Mouse (Mus musculus) brain, embryonic 14.5 days (tissue): ENCODE results near the gene Zfp710. TPM values are rescaled to one million over a fixed set of nuclear protein-coding genes. Genes with fewer than 3 reads are reported as not detected.
"Not testable (repeated sequence)": the region's sequence is repeated elsewhere in the genome, so short reads cannot be mapped to it uniquely, and the experiment has no call there.

Experiments
- DNase-seq: peaks from one replicate; pipeline ENCODE4 v3.0.0-alpha.2; 2011; ENCODE audit warnings: low read depth
- CTCF ChIP-seq: fragments of 200-500 bp; IDR thresholded peaks from 2 replicates; pipeline ENCODE4 v1.5.1; 2012; ENCODE audit warnings: inconsistent platforms, mild to moderate bottlenecking, moderate library complexity, borderline replicate concordance; ENCODE audit not compliant: insufficient read depth, insufficient read length; ENCODE audit errors: extremely low read depth
- POLR2A ChIP-seq: fragments of 200-500 bp; IDR thresholded peaks from 2 replicates; pipeline ENCODE4 v1.6.1; 2012; ENCODE audit warnings: mild to moderate bottlenecking, inconsistent platforms, borderline replicate concordance; ENCODE audit not compliant: poor library complexity, insufficient read depth, insufficient read length, severe bottlenecking; ENCODE audit errors: extremely low read depth
- polyA plus RNA-seq: library from polyadenylated mRNA; depleted of rRNA; stranded (reverse); fragments of >200 nt; gene quantifications from 2 replicates; pipeline ENCODE4 v1.2.3, GENCODE M21; 2012; rRNA removed

Zfp710 gene
- 34.8 and 36.1 TPM in 2 replicates for polyA plus RNA-seq

DNA sequence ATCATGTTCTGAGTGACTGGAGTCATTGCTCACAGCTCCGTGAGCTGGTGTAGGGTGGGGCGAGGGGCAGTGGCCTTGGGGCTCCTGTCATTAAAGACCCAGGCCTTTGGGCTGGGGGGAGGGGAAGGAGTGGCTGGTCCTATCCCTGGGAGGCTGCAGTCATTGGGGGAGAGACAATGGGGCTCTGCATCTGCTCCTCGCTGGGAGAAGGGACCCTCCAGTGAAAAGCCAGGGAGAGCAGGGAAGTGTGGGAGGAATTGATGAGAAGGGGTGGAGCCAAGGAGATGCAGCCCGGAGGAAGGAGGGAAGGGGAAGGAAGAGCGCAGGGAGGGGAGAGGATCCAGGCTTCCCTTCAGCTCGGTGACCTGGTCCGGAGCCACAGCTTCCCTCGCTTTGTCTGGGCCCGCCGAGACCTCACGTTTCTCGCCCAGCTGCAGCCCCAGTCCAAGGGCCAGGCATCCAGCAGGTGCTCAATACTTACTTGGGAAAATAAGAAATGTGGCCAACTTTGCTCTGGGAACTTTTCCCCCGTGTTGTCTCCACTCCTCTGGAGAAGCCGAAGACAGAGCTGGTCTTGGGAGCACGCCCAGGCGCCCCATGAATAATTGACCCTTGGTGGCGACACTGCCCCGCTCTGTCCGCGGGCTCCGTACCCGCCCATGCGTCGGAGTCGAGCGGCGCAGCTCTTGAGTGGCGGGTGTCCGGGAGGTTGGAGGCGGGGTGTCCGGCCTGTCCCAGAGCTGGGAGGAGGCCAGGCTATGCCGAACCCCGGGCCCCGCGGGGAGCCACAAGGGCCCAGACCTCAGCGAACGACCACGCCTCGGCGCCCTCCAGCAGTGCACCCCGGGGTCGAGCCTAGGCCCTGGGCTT lies at the start of gene Zfp710:
Gene Zfp710, plus strand, starts transcription at position 294 of the 870 bp plus-strand sequence.
- TF ChIP-seq CTCF (no peak), POLR2A (peak; percentile 62; the same call in 1 of the 2 replicates)
- peak; percentile 93 for DNase-seq

- DNase-seq: no peak
- TF ChIP-seq POLR2A (no peak), CTCF (no peak)
Observed at GRCm38 (mm10) chr7:79975316-79975715, 49.3 kb upstream of the Zfp710 start.

DNA sequence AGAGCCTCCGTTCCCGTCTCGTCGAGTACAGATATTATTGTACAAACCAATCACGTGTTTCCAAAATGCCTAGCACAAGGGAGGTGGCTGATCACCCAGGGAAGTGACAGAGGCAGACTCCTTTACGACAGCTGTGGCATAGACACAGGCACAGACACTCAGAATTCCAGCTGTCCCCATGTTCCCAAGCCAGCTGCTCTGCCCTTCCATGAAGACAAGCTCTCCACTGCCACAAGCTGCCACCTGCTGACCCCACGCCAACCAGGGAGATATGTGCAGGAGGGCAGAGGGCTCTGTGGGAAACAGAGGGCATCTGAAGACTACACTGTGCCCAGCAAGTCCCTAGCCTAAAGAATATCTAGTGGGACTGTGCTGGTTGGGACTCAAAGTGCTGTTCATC lies 37.9 kb upstream of the Zfp710 start:
- TF ChIP-seq POLR2A: no peak
- no peak for TF ChIP-seq CTCF
- no peak for DNase-seq

GRCm38 (mm10) chr7:79987745-79988144 lies 36.9 kb upstream of the Zfp710 start:
- DNase-seq: no peak
- TF ChIP-seq CTCF (no peak), POLR2A (no peak)

DNA sequence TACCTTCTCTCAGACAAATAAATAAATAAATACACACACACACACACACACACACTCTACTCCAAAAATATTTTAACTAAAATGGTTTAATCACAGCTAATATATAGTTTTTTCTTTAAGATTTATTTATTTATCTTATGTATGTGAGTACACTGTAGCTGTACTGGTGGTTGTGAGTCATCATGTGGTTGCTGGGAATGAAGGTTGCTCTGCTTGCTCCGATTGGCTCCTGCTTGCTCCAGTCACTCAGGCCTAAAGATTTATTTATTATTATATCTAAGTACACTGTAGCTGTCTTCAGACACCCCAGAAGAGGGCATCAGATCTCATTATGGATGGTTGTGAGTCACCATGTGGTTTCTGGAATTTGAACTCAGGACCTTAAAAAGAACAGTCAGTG lies 36.1 kb upstream of the Zfp710 start:
- not testable (repeated sequence) for DNase-seq

DNA sequence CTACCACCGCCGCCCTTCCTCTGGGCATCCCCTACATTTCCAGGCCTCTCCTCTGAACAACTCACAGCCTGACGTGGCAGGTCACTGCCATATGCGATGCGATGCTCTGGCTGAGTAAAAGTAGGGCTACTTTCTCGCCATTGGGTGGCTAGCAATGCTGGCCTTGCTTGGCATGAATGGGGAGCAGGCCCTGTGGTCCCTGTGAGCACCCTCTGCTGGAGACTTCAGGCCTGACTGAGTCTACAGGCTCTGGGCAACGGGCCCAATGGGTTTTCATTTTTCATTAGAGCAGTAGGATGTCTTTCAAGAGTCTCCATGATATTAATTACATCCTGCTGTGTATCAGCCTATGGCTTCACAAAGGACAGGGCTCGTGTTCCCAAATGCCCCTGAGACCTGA lies 30.1 kb upstream of the Zfp710 start:
- TF ChIP-seq CTCF (peak; percentile 64), POLR2A (no peak)
- DNase-seq: peak; percentile 62

DNA sequence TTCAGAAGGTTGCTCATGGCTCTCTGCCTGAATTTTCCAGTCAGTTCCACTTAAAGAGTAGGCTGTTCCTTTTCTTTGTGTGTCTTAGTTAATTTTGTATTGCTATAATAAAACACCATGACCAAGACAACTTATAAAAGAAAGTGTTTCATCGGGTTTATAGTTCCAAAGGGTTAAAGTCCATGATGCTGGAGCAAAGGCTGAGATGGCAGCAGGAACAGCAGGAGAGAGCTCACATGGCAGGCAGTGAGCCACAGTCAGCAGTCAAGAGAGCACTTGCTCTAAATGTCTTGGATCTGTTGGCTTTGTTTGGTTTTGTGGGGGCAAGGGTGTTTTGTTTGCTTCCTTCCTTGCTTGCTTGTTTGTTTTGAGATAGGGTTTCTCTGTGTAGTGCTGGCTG lies 26.9 kb upstream of the Zfp710 start:
- TF ChIP-seq POLR2A: no peak
- TF ChIP-seq CTCF: no peak
- DNase-seq: no peak

DNA sequence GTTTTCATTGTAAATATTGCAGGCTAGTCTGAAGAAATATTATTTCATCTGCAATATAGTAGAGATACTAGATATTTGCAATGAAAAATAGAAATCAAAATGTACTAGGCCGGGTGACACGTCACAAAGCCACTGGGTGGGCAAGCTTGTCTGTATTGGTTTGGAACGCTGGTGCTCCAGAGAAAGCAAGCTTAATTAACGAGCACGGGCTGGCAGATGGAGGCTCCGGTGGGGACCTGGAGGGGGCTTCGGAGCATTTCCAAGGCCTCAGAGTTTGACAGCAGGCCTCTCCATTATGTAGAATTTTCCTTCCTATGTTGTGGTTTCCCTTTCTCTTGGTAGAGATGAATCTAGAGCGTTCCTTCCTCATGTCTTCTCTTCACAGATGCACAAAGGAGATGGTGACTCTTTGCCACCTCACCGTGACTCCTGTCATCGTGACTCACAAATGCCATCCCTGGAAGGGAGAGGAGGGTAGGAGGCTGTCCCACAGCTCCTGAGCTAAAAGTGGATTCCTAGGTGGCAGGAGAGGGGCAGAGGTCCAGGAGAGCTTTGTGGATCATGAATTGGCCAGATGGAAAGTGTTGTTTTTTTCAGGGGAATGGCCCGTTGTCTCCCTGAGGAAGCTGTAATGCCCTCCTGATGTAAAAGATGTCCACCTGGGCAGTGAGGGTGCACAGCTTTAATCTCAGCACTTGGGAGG lies 22.1 kb upstream of the Zfp710 start:
- DNase-seq: peak; percentile 67

GRCm38 (mm10) chr7:80004776-80005554 lies 19.6 kb upstream of the Zfp710 start:
- TF ChIP-seq POLR2A (no peak), CTCF (no peak)

More for the DNA sequence above, 22.1 kb upstream of the Zfp710 start:
- TF ChIP-seq CTCF: no peak

DNA sequence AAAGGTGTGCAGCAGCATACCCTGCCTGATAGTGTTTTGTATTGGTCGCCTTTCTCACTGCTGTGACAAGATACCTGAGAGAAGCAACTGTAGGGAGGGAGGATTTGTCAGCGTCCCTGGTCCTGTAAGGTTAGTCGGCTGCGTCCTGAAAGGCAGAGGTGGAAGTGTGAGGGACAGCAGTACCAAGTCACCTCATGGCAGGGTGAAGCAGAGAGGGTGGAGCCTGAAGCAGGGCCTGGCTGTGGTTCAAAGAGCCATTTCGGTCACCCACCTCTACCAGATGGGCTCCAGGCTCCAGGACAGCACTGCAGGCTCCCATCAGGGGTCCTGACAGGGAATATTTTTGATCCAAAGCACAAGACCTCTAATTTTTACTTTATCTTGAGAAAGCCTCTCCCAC lies 13.9 kb upstream of the Zfp710 start:
- TF ChIP-seq POLR2A (no peak), CTCF (no peak)
- no peak for DNase-seq

More at GRCm38 (mm10) chr7:80004776-80005554, 19.6 kb upstream of the Zfp710 start:
- no peak for DNase-seq

GRCm38 (mm10) chr7:80011470-80011869 lies 13.1 kb upstream of the Zfp710 start:
- peak; percentile 51 for DNase-seq
- TF ChIP-seq POLR2A (no peak), CTCF (peak; percentile 44; the same call in 1 of the 2 replicates)

DNA sequence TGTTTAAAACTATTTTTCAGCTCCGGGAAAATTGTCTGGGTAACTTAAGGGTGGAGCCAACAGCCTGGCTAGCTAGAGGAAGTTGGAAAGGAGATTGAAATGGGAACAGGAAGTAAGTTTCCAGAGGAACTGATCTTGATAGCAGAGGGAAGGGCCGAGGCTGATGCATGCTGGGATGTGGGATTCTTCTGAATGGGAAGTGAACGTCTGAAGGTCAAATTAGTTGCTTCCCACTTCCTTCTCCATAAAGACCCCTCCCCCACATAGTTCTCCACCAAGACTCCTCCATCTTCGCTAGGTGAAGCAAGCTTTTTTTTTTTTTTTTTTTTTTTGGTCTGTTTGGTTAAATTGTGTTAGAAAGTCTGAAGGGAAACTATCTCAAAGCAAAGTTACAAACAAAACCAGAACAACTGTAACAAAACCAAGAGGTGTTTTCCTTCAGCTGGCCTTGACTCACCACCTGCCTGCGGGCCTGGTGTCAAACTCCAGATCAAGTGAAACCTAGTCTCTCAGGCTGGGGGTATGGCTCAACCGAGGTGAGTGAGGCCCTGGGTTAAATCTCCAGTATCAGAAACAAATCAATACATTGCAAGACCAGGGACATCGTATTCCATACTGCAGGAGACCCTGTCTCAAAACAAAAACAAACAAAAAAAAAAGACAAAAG lies 10.6 kb upstream of the Zfp710 start:
- DNase-seq: no peak
- TF ChIP-seq POLR2A (no peak), CTCF (no peak)
